8 mouse cellular contexts compared by ENCODE assay signal in the genomic region with DNA sequence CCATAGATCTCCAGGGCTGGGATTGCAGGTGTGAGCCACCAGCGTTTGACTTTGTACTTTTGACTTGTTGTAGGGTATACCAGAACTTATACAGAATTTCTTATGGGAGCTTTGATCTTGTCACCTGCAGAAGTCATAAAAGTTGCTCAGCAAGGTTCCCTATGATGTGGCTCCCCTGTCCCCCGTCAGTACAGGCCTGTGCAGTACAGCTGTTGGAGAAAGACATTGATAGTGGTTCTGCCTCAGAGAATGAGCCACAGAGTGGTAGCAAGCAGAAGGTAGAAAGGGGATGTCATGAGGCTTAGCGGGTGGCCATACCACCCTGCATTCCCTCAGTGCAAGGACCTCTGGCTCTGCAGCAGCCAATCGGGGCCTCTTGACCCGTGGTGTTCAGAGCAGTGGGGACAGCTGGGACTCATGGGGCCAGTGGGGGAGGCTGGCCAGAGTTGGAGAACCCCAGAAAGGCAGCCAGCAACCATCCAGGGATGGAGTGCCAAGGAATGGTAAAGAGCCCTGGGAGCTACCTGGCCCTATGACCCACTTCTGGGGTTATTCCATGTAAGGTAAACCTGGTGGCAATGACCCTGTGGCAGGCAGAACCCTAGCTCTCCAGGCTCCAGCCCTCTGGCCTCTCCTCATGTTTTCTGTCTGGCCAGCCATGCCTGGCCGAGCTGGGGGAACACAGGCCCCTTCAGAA. TPM values are rescaled to one million over a fixed set of nuclear protein-coding genes. Genes with fewer than 3 reads are reported as not detected.
DNase-seq lines count a peak whose midpoint lies in the region; ATAC-seq and TF ChIP-seq lines count a peak whose summit lies in the region.
"Had no signal": no experiment of that assay in that cellular context is flagged by ENCODE, and none has a peak within 500 bp of the region (broad histone marks: within the 10 kb centered on the region; RNA-seq: fewer than 3 reads in every experiment).

No protein-coding gene starts in this region.

- no peak for TF ChIP-seq EP300 in lung, postnatal 0 days (IDR thresholded peaks at IDR 0.05)

- no peak overlapping the region for H3K4me3 ChIP-seq in lung, embryonic 15.5 days
- H3K4me3 ChIP-seq in forebrain, embryonic 16.5 days (replicated peaks; ENCODE audit: low read length), result no peak overlapping the region
- H3K4me3 ChIP-seq in lung, postnatal 0 days (ENCODE audit: low read depth, low read length), result no peak overlapping the region
- H3K4me3 ChIP-seq: liver, embryonic 15.5 days had no signal

- no peak for TF ChIP-seq CTCF in lung, postnatal 0 days (IDR thresholded peaks at IDR 0.05)

- H3K4me2 ChIP-seq in lung, embryonic 15.5 days, result no peak overlapping the region
- H3K4me2 ChIP-seq in forebrain, embryonic 16.5 days (ENCODE audit: low read length), result no peak overlapping the region
- H3K4me2 ChIP-seq in lung, postnatal 0 days (replicated peaks; ENCODE audit: low read depth, low read length), result no peak overlapping the region
- H3K4me2 ChIP-seq: liver, embryonic 15.5 days had no signal

- no peaks in the 10 kb centered on the region for H3K36me3 ChIP-seq in lung, embryonic 15.5 days
- no peaks in the 10 kb centered on the region for H3K36me3 ChIP-seq in forebrain, embryonic 16.5 days (ENCODE audit: control insufficient read depth, insufficient read depth)
- no peaks in the 10 kb centered on the region for H3K36me3 ChIP-seq in lung, postnatal 0 days (ENCODE audit: insufficient read depth, low read length)
- H3K36me3 ChIP-seq: liver, embryonic 15.5 days had no signal

- no peak overlapping the region for H3K9ac ChIP-seq in lung, embryonic 15.5 days
- H3K9ac ChIP-seq in forebrain, embryonic 16.5 days (replicated peaks; ENCODE audit: low read depth, low read length), result peak overlapping the region; percentile 22; the same call in 1 of the 2 replicates
- H3K9ac ChIP-seq in lung, postnatal 0 days (replicated peaks; ENCODE audit: low read depth), result no peak overlapping the region
- H3K9ac ChIP-seq: liver, embryonic 15.5 days had no signal

- no peaks in the 10 kb centered on the region for H3K27me3 ChIP-seq in lung, embryonic 15.5 days
- H3K27me3 ChIP-seq in forebrain, embryonic 16.5 days (replicated peaks; ENCODE audit: control insufficient read depth, insufficient read depth, low read length), result no peaks in the 10 kb centered on the region
- H3K27me3 ChIP-seq in lung, postnatal 0 days (replicated peaks; ENCODE audit: insufficient read depth, low read length), result no peaks in the 10 kb centered on the region
- H3K27me3 ChIP-seq: liver, embryonic 15.5 days had no signal

- no peaks in the 10 kb centered on the region for H3K9me3 ChIP-seq in lung, embryonic 15.5 days
- no peaks in the 10 kb centered on the region for H3K9me3 ChIP-seq in forebrain, embryonic 16.5 days (ENCODE audit: control insufficient read depth, low read length)
- H3K9me3 ChIP-seq in lung, postnatal 0 days (ENCODE audit: low read length), result no peaks in the 10 kb centered on the region
- H3K9me3 ChIP-seq: liver, embryonic 15.5 days had no signal

- peaks cover 47% of the 10 kb centered on the region for H3K4me1 ChIP-seq in lung, embryonic 15.5 days
- H3K4me1 ChIP-seq in forebrain, embryonic 16.5 days (replicated peaks; ENCODE audit: control insufficient read depth, insufficient read depth, low read length), result peaks cover 57% of the 10 kb centered on the region
- peaks cover 9% of the 10 kb centered on the region; the same call in 1 of the 2 replicates for H3K4me1 ChIP-seq in lung, postnatal 0 days (ENCODE audit: insufficient read depth, low read depth, low read length)
- H3K4me1 ChIP-seq: liver, embryonic 15.5 days had no signal

- 35% methylated on average over 6 of the region's 6 CpGs for WGBS in lung, embryonic 15.5 days
- WGBS in forebrain, embryonic 16.5 days, result 65% methylated on average over 6 of the region's 6 CpGs
- WGBS in lung, postnatal 0 days, result 39% methylated on average over 6 of the region's 6 CpGs

- H3K27ac ChIP-seq in lung, embryonic 15.5 days, result peak overlapping the region; percentile 94
- H3K27ac ChIP-seq in forebrain, embryonic 16.5 days (ENCODE audit: low read length), result peak overlapping the region; percentile 64
- peak overlapping the region; percentile 51 for H3K27ac ChIP-seq in lung, postnatal 0 days (ENCODE audit: low read length)
- H3K27ac ChIP-seq: liver, embryonic 15.5 days had no signal

- DNase-seq in lung, adult 18-20 months, result no peak
- no peak for DNase-seq in lung, postnatal 0 days (ENCODE audit: low spot score)
- DNase-seq in thymus, postnatal 14 days, result peak; percentile 77
- DNase-seq in cerebellum, adult 8-10 months, result no peak
- no peak for DNase-seq in cerebellum, postnatal 25 days

- peak; percentile 15; the same call in 1 of the 2 replicates for ATAC-seq in lung, embryonic 15.5 days (ENCODE audit: borderline replicate concordance, extremely low read depth, low FRiP score, low TSS enrichment)
- no peak for ATAC-seq in forebrain, embryonic 16.5 days
- peak; percentile 25; the same call in 1 of the 2 replicates for ATAC-seq in lung, postnatal 0 days

RNA-seq across cellular contexts. Expression of a gene that starts 58.6 kb away (rescaled TPM):
- not detected in 2 replicates for polyA plus RNA-seq in lung, embryonic 15.5 days (2015; fragmentation: Nextera tagmentation; extraction: Ambion mirVana)
- not detected in 2 replicates for polyA plus RNA-seq in forebrain, embryonic 16.5 days (2015; fragmentation: Nextera tagmentation; extraction: Ambion mirVana)
- not detected in 2 replicates for polyA plus RNA-seq in lung, postnatal 0 days (2015; fragmentation: Nextera tagmentation; extraction: Ambion mirVana)
- polyA plus RNA-seq: liver, embryonic 15.5 days had no signal
